Mouse (Mus musculus): ENCODE results near the gene Rtn2. TPM values are rescaled to one million over a fixed set of nuclear protein-coding genes. Genes with fewer than 3 reads are reported as not detected.
A peak's percentile ranks its signal among the peaks of the same experiment; 100 is the strongest.
"Not testable (repeated sequence)": the region's sequence is repeated elsewhere in the genome, so short reads cannot be mapped to it uniquely, and the experiment has no call there.

Rtn2 gene
- polyA plus RNA-seq, 1 experiment from 2014 or later = 27.2 TPM

DNA sequence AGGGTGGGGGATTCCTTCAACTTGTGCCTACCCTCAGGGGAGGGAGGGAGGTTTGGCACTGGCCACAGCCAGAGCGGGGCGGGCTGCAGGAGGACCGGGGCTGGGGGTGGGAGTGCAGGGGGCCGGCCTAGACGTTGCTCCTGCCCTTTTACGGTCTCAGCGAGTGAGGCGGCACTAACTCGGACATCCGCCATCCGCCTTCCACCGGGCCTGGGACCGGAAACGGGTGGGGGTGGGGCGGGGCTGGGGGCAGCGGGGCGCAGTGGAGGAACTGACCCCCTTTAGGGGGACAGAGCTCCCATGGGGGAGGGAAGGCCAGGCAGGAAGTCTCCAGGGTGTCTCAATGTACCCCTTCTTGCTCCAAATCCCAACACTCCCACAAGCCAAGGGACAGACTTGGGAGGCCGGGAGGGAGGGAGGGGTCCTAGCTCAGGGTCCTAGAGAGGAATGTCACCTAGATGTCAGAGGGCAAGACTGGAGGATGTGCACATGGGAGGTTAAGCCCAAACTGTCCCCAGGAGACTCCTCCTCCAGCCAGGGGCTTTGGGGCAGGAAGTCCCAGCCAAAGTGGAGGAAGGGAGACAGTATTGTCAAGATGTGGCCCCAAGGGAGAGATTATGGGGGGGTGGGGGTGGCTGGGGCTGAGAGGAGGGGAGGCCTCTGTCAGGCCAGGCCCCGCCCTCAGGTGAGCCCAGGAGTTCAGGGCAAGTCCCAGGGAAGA is 12.5 kb upstream of the Rtn2 start:
- Histone ChIP-seq H3K27ac (peak overlapping the region; percentile 94), H3K9ac (peak overlapping the region; percentile 94), H3K9me3 (replicated peaks) (no peaks in the 10 kb centered on the region), H3K4me3 (peak overlapping the region; percentile 95), H3K4me1 (replicated peaks) (peaks cover 58% of the 10 kb centered on the region), H3K4me2 (peak overlapping the region; percentile 93), H3K36me3 (peaks cover 7% of the 10 kb centered on the region), H3K27me3 (no peaks in the 10 kb centered on the region)
- WGBS = under 1% methylated on average over 18 of the region's 19 CpGs
- peak; percentile 69 for ATAC-seq (replicated peaks; ENCODE audit: insufficient number of reproducible peaks, insufficient read depth, low FRiP score, low read depth)

DNA sequence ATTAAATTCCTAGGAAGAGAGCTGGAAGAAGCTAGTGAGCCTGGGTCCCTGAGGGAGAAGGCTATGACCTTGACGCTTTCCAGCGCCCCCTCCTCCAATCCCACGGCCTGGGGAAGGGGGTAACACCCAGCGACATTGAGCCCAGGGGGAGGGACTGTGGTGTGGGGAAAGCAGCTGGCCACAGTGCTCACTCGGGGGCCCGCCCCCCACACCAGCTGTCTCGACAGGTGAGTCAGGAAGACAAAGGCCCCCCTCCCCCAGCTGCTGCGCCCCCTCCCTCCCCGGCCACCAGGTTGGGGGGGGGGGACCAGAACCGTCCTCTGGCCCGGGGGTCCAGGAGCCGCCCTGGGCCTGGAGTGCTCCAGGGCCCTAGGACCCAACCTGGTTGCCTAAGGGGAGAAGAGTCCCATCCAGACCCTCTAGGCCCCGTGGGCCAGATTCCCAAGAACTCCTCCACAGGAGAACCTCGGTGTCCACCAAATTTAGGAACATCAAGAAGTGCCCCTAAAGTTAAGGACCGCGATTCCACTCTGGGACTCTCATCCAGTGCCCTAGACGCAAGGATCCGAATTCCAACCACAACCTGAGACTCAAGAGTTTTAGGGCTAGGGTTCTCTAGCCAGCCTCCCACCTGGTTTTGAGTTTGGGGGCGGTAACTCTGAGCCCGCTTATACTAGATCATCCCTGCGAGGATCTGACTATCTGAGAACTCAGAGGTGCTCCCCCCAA is 11.8 kb upstream of the Rtn2 start:
- H3K36me3 ChIP-seq = peaks cover 6% of the 10 kb centered on the region; the same call in 1 of the 2 replicates
- H3K4me1 ChIP-seq (replicated peaks) = peaks cover 50% of the 10 kb centered on the region
- H3K4me3 ChIP-seq = peak overlapping the region; percentile 95
- H3K9ac ChIP-seq = peak overlapping the region; percentile 94
- WGBS = 1% methylated on average over 19 of the region's 21 CpGs
- no peak for ATAC-seq (replicated peaks; ENCODE audit: insufficient number of reproducible peaks, insufficient read depth, low FRiP score, low read depth)
- no peaks in the 10 kb centered on the region for H3K9me3 ChIP-seq (replicated peaks)
- H3K27me3 ChIP-seq = no peaks in the 10 kb centered on the region
- peak overlapping the region; percentile 94 for H3K27ac ChIP-seq
- H3K4me2 ChIP-seq = peak overlapping the region; percentile 93

DNA sequence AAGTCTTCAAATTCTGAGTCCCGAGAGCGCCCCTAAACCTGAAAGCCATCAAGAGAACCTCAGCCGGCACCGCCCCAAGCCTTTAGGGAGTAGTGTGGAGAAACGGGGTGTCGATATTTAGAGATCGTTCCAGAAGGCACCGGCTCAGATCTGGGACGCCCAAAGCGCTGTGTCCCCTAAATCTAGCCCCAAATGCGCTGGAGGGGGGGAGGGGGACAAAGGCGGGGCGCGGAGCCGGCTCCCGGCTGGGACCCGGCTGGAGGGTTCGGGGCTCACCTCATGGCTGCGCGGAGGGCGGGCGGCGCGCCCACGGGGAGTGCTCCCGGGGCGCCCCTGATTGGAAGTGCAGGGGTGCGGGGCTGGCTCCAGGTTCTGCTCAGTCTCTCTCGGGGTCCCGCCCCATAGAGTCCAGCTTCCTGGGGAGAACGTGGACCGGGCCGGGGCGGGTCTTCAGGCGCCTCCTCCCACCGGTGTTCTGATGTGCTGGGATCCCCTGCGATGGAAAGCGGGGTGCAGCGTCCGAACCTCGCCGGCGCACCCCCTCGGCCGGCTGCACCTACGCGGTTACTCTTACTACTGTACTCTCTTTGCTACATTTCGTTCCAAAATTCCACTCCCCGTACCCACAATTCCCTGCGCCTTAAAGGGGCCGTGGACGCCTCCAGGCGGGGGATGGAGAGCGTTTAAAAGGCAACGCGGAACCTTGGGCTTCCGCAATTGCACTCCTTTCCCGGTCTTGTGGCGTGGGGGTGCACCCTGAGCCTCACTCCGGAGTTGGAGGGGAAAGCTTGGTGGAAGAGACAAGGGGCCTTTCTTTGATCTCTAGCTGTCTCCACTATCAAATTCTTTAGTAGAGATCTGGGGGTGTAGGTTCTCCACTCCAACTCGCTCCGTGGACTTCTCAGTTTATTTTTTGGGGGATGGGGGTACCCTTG is 10.9 kb upstream of the Rtn2 start, which contains the start of gene Vasp:
Vasp (minus strand) TSS at position 580 of the 935 bp plus-strand sequence.
- Histone ChIP-seq H3K9ac (peak within 1 kb of the TSS; percentile 94), H3K9me3 (replicated peaks) (no peaks in the 10 kb centered on the region), H3K4me1 (replicated peaks) (peaks cover 41% of the 10 kb centered on the region), H3K4me2 (peak within 1 kb of the TSS; percentile 93), H3K36me3 (peaks cover 6% of the 10 kb centered on the region; the same call in 1 of the 2 replicates), H3K27me3 (no peaks in the 10 kb centered on the region), H3K4me3 (peak within 1 kb of the TSS; percentile 95), H3K27ac (peak within 1 kb of the TSS; percentile 94)
- ATAC-seq (replicated peaks; ENCODE audit: insufficient number of reproducible peaks, insufficient read depth, low FRiP score, low read depth) = peak; percentile 62
- under 1% methylated on average over 62 of the region's 62 CpGs for WGBS

DNA sequence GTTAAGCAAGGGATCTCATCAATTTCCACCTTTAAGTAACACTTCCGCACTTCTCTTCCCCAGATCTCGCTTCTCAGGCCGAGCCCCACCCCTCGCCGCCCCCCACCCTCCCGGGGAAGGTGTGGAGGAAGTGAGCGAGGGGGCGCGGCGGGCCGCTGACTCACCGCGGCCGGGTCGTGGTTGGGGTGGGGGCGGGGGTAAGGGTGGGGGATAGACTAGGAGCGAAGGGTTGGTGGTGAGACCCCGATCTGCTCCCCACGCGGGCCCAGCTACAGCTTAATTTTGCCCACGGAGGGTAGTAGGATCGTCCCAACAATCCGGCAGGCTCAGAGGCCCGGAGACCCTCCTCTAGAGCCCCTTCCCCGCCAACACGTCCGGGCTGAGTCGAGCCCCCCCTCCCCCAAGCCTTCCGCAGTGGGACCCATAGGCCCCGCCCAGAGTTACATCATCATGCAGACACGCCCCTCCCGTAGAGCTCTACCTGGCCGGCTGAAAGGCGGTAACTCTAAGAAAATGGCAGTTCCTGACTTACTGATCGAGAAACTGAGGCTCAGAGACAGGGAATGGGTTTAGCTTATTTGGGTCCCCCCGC is 10.2 kb upstream of the Rtn2 start:
- Histone ChIP-seq H3K27ac (peak overlapping the region; percentile 94), H3K4me1 (replicated peaks) (peaks cover 34% of the 10 kb centered on the region), H3K4me3 (peak overlapping the region; percentile 95), H3K4me2 (peak overlapping the region; percentile 93), H3K27me3 (peaks cover 1% of the 10 kb centered on the region; the same call in 1 of the 2 replicates), H3K9ac (peak overlapping the region; percentile 94), H3K36me3 (peaks cover 6% of the 10 kb centered on the region; the same call in 1 of the 2 replicates), H3K9me3 (replicated peaks) (no peaks in the 10 kb centered on the region)
- under 1% methylated on average over 36 of the region's 36 CpGs for WGBS
- ATAC-seq (replicated peaks; ENCODE audit: insufficient number of reproducible peaks, insufficient read depth, low FRiP score, low read depth) = peak; percentile 45

DNA sequence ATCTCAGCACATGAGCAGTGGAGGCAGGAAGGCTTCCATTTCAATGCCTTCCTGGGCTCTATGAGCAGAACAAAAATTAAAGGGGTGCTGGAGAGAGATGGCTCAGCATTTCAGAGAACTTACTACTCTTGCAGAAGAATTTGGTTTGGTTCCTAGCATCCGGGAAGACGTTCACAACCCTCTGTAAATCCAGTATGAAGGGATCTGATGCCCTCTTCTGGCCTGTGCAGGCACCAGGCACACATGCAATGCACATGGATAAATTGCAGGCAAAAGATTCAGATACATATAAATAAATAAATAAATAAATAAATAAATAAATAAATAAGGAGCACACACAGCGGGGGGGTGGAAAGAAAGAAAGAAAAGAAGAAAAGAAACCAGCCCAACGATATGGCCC is 6.2 kb upstream of the Rtn2 start:
- no peak overlapping the region for H3K4me3 ChIP-seq
- ATAC-seq (replicated peaks; ENCODE audit: insufficient number of reproducible peaks, insufficient read depth, low FRiP score, low read depth) = no peak
- no peak overlapping the region for H3K4me2 ChIP-seq
- H3K9me3 ChIP-seq (replicated peaks) = no peaks in the 10 kb centered on the region
- H3K36me3 ChIP-seq = no peaks in the 10 kb centered on the region
- WGBS = 49% methylated on average over 4 of the region's 4 CpGs
- H3K27ac ChIP-seq = no peak overlapping the region
- peaks cover 14% of the 10 kb centered on the region for H3K4me1 ChIP-seq (replicated peaks)
- no peak overlapping the region for H3K9ac ChIP-seq
- peaks cover 41% of the 10 kb centered on the region for H3K27me3 ChIP-seq

DNA sequence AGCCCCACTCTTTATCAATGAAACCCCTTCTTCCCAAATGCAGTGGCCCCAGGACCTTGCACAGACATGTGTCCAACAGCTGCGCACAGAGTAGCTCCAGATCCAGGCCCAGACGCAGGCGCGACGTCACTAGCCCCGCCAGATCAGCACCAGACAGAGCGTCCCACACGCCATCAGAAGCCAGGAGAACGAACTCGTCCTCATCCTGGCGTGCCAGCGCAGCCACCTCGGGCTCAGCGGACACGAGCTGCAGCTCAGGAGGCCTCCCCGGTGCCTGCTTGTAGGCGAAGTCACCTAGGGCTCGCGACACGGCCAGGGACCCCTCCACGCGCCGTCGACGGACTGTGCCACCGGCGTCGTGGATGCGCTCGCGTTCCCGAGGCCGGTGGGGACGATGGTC is 3.4 kb upstream of the Rtn2 start:
- no peak overlapping the region for H3K27ac ChIP-seq
- H3K4me2 ChIP-seq = peak overlapping the region; percentile 60
- peaks cover 20% of the 10 kb centered on the region for H3K4me1 ChIP-seq (replicated peaks)
- no peak overlapping the region for H3K9ac ChIP-seq
- no peaks in the 10 kb centered on the region for H3K36me3 ChIP-seq
- peaks cover 64% of the 10 kb centered on the region for H3K27me3 ChIP-seq
- no peak for ATAC-seq (replicated peaks; ENCODE audit: insufficient number of reproducible peaks, insufficient read depth, low FRiP score, low read depth)
- no peaks in the 10 kb centered on the region for H3K9me3 ChIP-seq (replicated peaks)
- H3K4me3 ChIP-seq = peak overlapping the region; percentile 34
- 4% methylated on average over 34 of the region's 34 CpGs for WGBS

DNA sequence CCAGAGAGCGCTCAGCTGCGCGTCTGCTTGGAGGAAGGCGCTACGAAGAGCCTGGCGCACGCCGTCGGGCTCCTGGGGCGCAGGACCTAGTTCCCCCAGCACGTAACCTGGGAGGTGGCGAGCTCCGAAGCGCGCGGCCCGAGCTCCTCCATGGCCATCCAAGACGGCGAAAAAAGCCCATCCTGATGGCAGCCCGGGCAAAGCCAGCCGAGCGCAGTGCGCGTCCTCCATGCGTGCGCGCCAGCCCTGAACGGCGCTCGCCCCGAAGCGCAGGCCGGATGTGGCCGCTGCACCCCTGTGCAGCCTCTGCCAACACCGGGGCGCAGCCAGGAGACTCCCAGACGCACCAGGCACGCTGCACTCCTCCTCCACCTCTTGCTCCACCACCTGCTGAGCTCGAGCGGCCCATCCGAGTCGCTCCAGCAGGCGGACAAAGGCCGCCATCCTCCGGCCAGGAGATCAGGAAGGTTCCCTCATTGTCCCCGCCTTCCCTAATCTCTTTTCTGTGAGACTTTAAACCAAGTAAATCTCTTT is 2.8 kb upstream of the Rtn2 start, which contains the start of gene Ppm1n:
Ppm1n (minus strand) TSS at position 484 of the 534 bp plus-strand sequence.
- H3K9ac ChIP-seq = no peak within 1 kb of the TSS
- under 1% methylated on average over 46 of the region's 46 CpGs for WGBS
- H3K27ac ChIP-seq = no peak within 1 kb of the TSS
- H3K4me2 ChIP-seq = peak within 1 kb of the TSS; percentile 60
- ATAC-seq (replicated peaks; ENCODE audit: insufficient number of reproducible peaks, insufficient read depth, low FRiP score, low read depth) = no peak
- peaks cover 20% of the 10 kb centered on the region for H3K4me1 ChIP-seq (replicated peaks)
- no peaks in the 10 kb centered on the region for H3K36me3 ChIP-seq
- H3K4me3 ChIP-seq = peak within 1 kb of the TSS; percentile 34
- H3K27me3 ChIP-seq = peaks cover 64% of the 10 kb centered on the region
- no peaks in the 10 kb centered on the region for H3K9me3 ChIP-seq (replicated peaks)

DNA sequence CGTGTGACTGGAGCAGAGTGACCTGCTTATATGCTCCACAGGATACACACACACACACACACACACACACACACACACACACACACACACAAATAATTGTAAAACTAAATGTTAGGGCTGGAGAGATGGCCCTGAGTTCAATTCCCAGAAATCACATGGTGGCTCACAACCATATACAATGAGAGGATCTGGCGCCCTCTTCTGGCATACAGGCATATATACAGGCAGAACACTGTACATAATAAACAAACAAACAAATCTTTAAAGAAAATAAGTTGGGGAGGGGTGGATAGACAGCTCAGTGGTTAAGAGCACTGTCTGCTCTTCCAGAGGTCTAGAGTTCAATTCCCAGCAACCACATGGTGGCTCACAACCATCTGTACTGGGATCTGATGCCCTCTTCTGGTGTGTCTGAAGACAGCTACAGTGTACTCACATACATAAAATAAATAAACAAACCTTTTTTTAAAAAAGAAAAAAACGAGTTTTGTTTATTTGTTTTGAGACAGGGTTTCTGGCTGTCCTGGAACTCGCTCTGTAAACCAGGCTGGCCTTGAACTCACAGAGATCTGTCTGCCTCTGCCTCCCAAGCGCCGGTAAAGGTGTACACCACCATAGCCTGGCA is 632 bp upstream of the Rtn2 start:
- not testable (repeated sequence) for ATAC-seq (replicated peaks; ENCODE audit: insufficient number of reproducible peaks, insufficient read depth, low FRiP score, low read depth); H3K36me3 ChIP-seq; H3K27ac ChIP-seq; H3K9me3 ChIP-seq (replicated peaks); H3K9ac ChIP-seq
- 29% methylated on average over 6 of the region's 6 CpGs for WGBS
- H3K27me3 ChIP-seq = peaks cover 69% of the 10 kb centered on the region
- peaks cover 20% of the 10 kb centered on the region for H3K4me1 ChIP-seq (replicated peaks)
- peak overlapping the region; percentile 58; the same call in 1 of the 2 replicates for H3K4me3 ChIP-seq
- peak overlapping the region; percentile 98 for H3K4me2 ChIP-seq

DNA sequence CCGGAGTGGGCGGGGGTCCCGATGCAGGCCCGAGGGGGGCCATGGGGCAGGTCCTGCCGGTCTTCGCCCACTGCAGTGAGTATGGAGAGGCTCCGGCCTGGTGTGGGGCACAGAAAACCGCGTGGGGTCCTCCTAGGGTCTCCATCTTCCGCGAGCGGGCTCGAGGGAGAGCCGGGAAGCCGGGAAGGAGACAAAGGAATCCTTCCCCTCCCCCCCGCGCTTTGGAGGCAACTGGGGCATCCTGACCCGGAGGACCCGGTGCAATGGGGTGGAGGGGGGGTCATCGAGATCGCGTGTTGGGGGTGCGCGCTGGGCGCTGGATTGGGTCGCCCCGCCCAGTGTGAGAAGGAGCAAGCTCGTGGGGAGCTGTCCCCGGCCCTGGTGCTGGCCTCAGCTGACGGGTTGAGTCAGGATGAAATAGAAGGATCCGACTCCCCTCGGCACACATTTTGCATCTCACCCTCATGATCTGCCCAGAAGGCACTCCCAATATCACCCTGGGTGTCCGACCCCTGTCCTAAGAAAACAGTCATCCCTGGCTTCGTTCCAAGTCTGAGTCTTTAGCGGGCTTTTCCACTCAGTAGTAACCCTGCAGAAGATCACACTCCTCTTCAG is 474 bp downstream of the Rtn2 start:
- ATAC-seq (replicated peaks; ENCODE audit: insufficient number of reproducible peaks, insufficient read depth, low FRiP score, low read depth) = peak; percentile 63
- H3K9ac ChIP-seq = no peak overlapping the region; the same call in 1 of the 2 replicates
- H3K9me3 ChIP-seq (replicated peaks) = no peaks in the 10 kb centered on the region
- 1% methylated on average over 35 of the region's 35 CpGs for WGBS
- no peak overlapping the region for H3K27ac ChIP-seq
- H3K4me1 ChIP-seq (replicated peaks) = peaks cover 20% of the 10 kb centered on the region
- peak overlapping the region; percentile 58 for H3K4me3 ChIP-seq
- peak overlapping the region; percentile 98 for H3K4me2 ChIP-seq
- H3K36me3 ChIP-seq = no peaks in the 10 kb centered on the region
- H3K27me3 ChIP-seq = peaks cover 63% of the 10 kb centered on the region

DNA sequence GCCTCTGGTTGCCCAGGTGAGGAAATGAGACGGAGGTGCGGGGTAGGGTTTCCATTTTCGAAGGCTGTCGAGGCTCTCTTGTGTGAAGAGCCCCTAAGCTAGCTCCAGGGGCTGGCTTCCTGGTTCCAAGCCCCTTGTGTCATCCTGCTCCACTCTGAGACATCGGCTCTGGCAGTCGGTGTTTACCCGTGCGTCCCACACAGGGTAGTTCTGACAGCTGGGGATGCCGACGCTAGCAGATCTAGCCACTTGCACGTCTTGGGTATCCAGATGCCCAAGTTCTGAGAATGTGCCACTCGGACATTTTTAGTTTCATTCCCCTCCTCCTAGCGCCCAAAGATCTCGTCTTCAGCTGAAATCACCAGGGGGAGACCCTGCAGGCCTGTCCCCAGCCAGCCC is 981 bp downstream of the Rtn2 start:
- H3K27me3 ChIP-seq = peaks cover 58% of the 10 kb centered on the region
- H3K9me3 ChIP-seq (replicated peaks) = no peaks in the 10 kb centered on the region
- no peak for ATAC-seq (replicated peaks; ENCODE audit: insufficient number of reproducible peaks, insufficient read depth, low FRiP score, low read depth)
- no peaks in the 10 kb centered on the region for H3K36me3 ChIP-seq
- no peak overlapping the region for H3K27ac ChIP-seq
- peak overlapping the region; percentile 98 for H3K4me2 ChIP-seq
- H3K4me3 ChIP-seq = 0 out of 2 replicates have a peak overlapping the region, but pooled peaks have one; percentile 58
- H3K4me1 ChIP-seq (replicated peaks) = peaks cover 20% of the 10 kb centered on the region
- WGBS = 28% methylated on average over 14 of the region's 14 CpGs
- H3K9ac ChIP-seq = no peak overlapping the region

All from heart, embryonic 15.5 days (tissue).